Mouse (Mus musculus): Measurements from ENCODE around the gene Kcnip4. TPM values are rescaled to one million over a fixed set of nuclear protein-coding genes. Genes with fewer than 3 reads are reported as not detected.

Gene Kcnip4
- polyA plus RNA-seq, 1 experiment from 2014 or later = 3.0 TPM

DNA sequence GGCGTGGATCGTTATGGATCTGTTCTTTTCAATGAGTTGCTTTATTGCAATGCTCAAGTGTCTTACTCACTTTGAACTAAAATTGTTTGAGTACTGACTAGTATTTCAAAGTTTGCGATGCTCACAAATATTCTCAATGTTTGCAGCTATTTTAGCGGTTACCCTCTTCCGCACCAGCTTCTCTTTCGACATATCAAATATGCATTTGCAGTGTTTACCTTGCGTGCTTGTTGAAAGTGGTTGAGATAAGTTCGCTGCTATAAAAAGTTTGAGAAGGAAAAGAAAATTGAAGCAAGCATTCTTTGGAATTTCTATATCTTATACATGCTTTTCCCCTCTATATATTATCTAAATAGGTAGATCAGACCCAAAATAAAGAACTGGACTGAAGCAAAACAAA is 634.5 kb downstream of the Kcnip4 start:
- H3K9ac ChIP-seq (ENCODE audit: low read depth, low read length) = 0 out of 2 replicates have a peak overlapping the region, but pooled peaks have one; percentile 0
- no peaks in the 10 kb centered on the region for H3K4me1 ChIP-seq (ENCODE audit: control insufficient read depth, insufficient read depth, low read length)
- no peaks in the 10 kb centered on the region for H3K36me3 ChIP-seq (ENCODE audit: control insufficient read depth, insufficient read depth, low read length)
- no peaks in the 10 kb centered on the region for H3K27me3 ChIP-seq (replicated peaks; ENCODE audit: control insufficient read depth, insufficient read depth, low read length)
- H3K4me3 ChIP-seq (ENCODE audit: low read length) = peak overlapping the region; percentile 25
- no peak overlapping the region for H3K27ac ChIP-seq (ENCODE audit: low read length)
- ATAC-seq = no peak
- no peaks in the 10 kb centered on the region for H3K9me3 ChIP-seq (ENCODE audit: control insufficient read depth, low read length)
- 51% methylated on average over 8 of the region's 8 CpGs for WGBS
- H3K4me2 ChIP-seq (ENCODE audit: low read depth, low read length) = peak overlapping the region; percentile 56

GRCm38 (mm10) chr5:48889395-48890194 is 635.1 kb downstream of the Kcnip4 start:
- ATAC-seq = peak; percentile 63
- no peaks in the 10 kb centered on the region for H3K27me3 ChIP-seq (replicated peaks; ENCODE audit: control insufficient read depth, insufficient read depth, low read length)
- no peaks in the 10 kb centered on the region for H3K4me1 ChIP-seq (ENCODE audit: control insufficient read depth, insufficient read depth, low read length)
- no peaks in the 10 kb centered on the region for H3K36me3 ChIP-seq (ENCODE audit: control insufficient read depth, insufficient read depth, low read length)
- no peaks in the 10 kb centered on the region for H3K9me3 ChIP-seq (ENCODE audit: control insufficient read depth, low read length)
- H3K4me3 ChIP-seq (ENCODE audit: low read length) = peak overlapping the region; percentile 25
- no peak overlapping the region for H3K27ac ChIP-seq (ENCODE audit: low read length)
- 8% methylated on average over 18 of the region's 18 CpGs for WGBS
- peak overlapping the region; percentile 56 for H3K4me2 ChIP-seq (ENCODE audit: low read depth, low read length)
- 0 out of 2 replicates have a peak overlapping the region, but pooled peaks have one; percentile 0 for H3K9ac ChIP-seq (ENCODE audit: low read depth, low read length)

GRCm38 (mm10) chr5:48878081-48878480 is 646.6 kb downstream of the Kcnip4 start:
- Histone ChIP-seq H3K4me2 (ENCODE audit: low read depth, low read length) (no peak overlapping the region), H3K4me1 (ENCODE audit: control insufficient read depth, insufficient read depth, low read length) (no peaks in the 10 kb centered on the region), H3K27ac (ENCODE audit: low read length) (no peak overlapping the region), H3K9ac (ENCODE audit: low read depth, low read length) (no peak overlapping the region), H3K36me3 (ENCODE audit: control insufficient read depth, insufficient read depth, low read length) (no peaks in the 10 kb centered on the region), H3K27me3 (replicated peaks; ENCODE audit: control insufficient read depth, insufficient read depth, low read length) (no peaks in the 10 kb centered on the region), H3K9me3 (ENCODE audit: control insufficient read depth, low read length) (no peaks in the 10 kb centered on the region), H3K4me3 (ENCODE audit: low read length) (no peak overlapping the region)
- no peak for ATAC-seq
- WGBS = 47% methylated on average over 2 of the region's 2 CpGs

- no peaks in the 10 kb centered on the region for H3K36me3 ChIP-seq (ENCODE audit: control insufficient read depth, insufficient read depth, low read length)
- no peak for ATAC-seq
- H3K27me3 ChIP-seq (replicated peaks; ENCODE audit: control insufficient read depth, insufficient read depth, low read length) = no peaks in the 10 kb centered on the region
- no peaks in the 10 kb centered on the region for H3K4me1 ChIP-seq (ENCODE audit: control insufficient read depth, insufficient read depth, low read length)
- H3K4me3 ChIP-seq (ENCODE audit: low read length) = no peak overlapping the region
- H3K9ac ChIP-seq (ENCODE audit: low read depth, low read length) = no peak overlapping the region
- H3K4me2 ChIP-seq (ENCODE audit: low read depth, low read length) = no peak overlapping the region
- 69% methylated on average over 3 of the region's 3 CpGs for WGBS
- no peaks in the 10 kb centered on the region for H3K9me3 ChIP-seq (ENCODE audit: control insufficient read depth, low read length)
- no peak overlapping the region for H3K27ac ChIP-seq (ENCODE audit: low read length)
Observed at GRCm38 (mm10) chr5:48864268-48864967, 660.3 kb downstream of the Kcnip4 start.

DNA sequence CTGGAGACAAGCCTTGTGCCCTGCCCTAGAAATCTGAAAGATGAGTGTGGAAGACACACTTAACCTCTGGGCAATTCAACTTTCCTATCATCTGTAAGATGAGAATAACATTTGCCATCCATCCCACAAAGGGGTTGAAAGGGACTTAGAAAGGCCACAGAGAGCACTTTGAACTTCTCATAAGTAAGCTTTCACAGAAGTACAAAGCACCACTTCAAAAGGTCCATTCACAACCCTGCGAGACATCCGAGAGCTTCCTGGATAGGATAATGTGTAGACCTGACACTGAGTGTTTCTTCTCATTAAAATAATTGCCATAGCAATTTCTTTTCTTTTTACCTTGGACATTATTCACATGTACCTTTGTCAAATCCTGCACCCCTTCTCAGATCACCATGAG is 683.7 kb downstream of the Kcnip4 start:
- no peak overlapping the region for H3K4me2 ChIP-seq (ENCODE audit: low read depth, low read length)
- 73% methylated on average over 2 of the region's 2 CpGs for WGBS
- ATAC-seq = no peak

DNA sequence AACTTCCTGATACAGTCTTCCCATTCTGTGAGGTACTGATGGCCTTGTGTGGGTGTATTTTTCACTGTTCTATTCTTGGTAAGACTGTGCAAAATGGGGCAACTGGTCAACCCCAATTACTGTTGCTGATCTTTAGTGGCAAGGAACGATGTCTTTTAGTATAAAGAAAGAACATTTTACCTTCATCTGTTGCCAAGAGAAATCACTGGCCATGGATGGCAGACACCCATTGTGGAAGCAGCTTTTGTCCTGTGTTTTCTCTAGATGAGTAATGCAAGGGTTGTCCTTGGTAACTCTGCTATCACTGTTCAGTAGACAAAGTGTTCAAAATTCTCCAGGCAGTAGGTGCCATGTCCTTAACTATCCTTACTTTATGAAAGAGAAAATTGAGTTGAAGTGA is 729.2 kb downstream of the Kcnip4 start:
- no peaks in the 10 kb centered on the region for H3K27me3 ChIP-seq (replicated peaks; ENCODE audit: control insufficient read depth, insufficient read depth, low read length)
- no peak for ATAC-seq
- 86% methylated on average over 1 of the region's 1 CpGs for WGBS

More for the DNA sequence above, 683.7 kb downstream of the Kcnip4 start:
- no peak overlapping the region for H3K27ac ChIP-seq (ENCODE audit: low read length)
- no peaks in the 10 kb centered on the region for H3K27me3 ChIP-seq (replicated peaks; ENCODE audit: control insufficient read depth, insufficient read depth, low read length)
- H3K9me3 ChIP-seq (ENCODE audit: control insufficient read depth, low read length) = no peaks in the 10 kb centered on the region
- no peak overlapping the region for H3K9ac ChIP-seq (ENCODE audit: low read depth, low read length)
- no peak overlapping the region for H3K4me3 ChIP-seq (ENCODE audit: low read length)
- no peaks in the 10 kb centered on the region for H3K36me3 ChIP-seq (ENCODE audit: control insufficient read depth, insufficient read depth, low read length)
- no peaks in the 10 kb centered on the region for H3K4me1 ChIP-seq (ENCODE audit: control insufficient read depth, insufficient read depth, low read length)

GRCm38 (mm10) chr5:48779376-48779775 is 745.3 kb downstream of the Kcnip4 start:
- H3K4me3 ChIP-seq (ENCODE audit: low read length) = no peak overlapping the region
- H3K27me3 ChIP-seq (replicated peaks; ENCODE audit: control insufficient read depth, insufficient read depth, low read length) = no peaks in the 10 kb centered on the region
- H3K27ac ChIP-seq (ENCODE audit: low read length) = no peak overlapping the region
- no peak overlapping the region for H3K4me2 ChIP-seq (ENCODE audit: low read depth, low read length)
- no peak for ATAC-seq
- no peaks in the 10 kb centered on the region for H3K9me3 ChIP-seq (ENCODE audit: control insufficient read depth, low read length)
- no peak overlapping the region for H3K9ac ChIP-seq (ENCODE audit: low read depth, low read length)
- H3K4me1 ChIP-seq (ENCODE audit: control insufficient read depth, insufficient read depth, low read length) = no peaks in the 10 kb centered on the region
- WGBS = 54% methylated on average over 1 of the region's 1 CpGs
- no peaks in the 10 kb centered on the region for H3K36me3 ChIP-seq (ENCODE audit: control insufficient read depth, insufficient read depth, low read length)

More for the DNA sequence above, 729.2 kb downstream of the Kcnip4 start:
- Histone ChIP-seq H3K9ac (ENCODE audit: low read depth, low read length) (no peak overlapping the region), H3K4me1 (ENCODE audit: control insufficient read depth, insufficient read depth, low read length) (no peaks in the 10 kb centered on the region), H3K27ac (ENCODE audit: low read length) (no peak overlapping the region), H3K9me3 (ENCODE audit: control insufficient read depth, low read length) (no peaks in the 10 kb centered on the region), H3K4me2 (ENCODE audit: low read depth, low read length) (no peak overlapping the region), H3K4me3 (ENCODE audit: low read length) (no peak overlapping the region), H3K36me3 (ENCODE audit: control insufficient read depth, insufficient read depth, low read length) (no peaks in the 10 kb centered on the region)

DNA sequence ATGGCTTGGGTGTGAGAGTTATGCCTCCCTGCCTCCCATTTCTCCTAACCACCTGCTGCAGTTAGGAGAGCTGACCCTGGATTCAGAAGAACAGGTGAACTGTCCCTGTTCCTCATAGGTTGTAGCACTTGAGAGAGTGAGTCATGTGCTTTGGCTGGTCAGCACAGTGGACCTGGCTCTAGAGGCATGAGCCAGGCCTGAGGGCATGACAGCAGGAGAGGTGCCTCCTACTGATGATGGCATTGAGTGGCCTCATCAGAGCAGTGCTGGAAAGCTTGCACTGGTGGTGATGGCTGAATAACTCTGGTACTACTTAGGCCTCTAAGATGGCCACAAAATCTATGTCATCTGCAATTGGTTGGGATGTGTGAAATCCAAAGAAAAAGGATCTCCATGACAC is 776.1 kb downstream of the Kcnip4 start:
- H3K4me2 ChIP-seq (ENCODE audit: low read depth, low read length) = no peak overlapping the region
- no peaks in the 10 kb centered on the region for H3K4me1 ChIP-seq (ENCODE audit: control insufficient read depth, insufficient read depth, low read length)
- no peak overlapping the region for H3K27ac ChIP-seq (ENCODE audit: low read length)
- H3K9me3 ChIP-seq (ENCODE audit: control insufficient read depth, low read length) = no peaks in the 10 kb centered on the region
- no peak for ATAC-seq
- no peak overlapping the region for H3K4me3 ChIP-seq (ENCODE audit: low read length)
- no peak overlapping the region for H3K9ac ChIP-seq (ENCODE audit: low read depth, low read length)
- H3K27me3 ChIP-seq (replicated peaks; ENCODE audit: control insufficient read depth, insufficient read depth, low read length) = no peaks in the 10 kb centered on the region
- H3K36me3 ChIP-seq (ENCODE audit: control insufficient read depth, insufficient read depth, low read length) = no peaks in the 10 kb centered on the region

- Histone ChIP-seq H3K4me1 (ENCODE audit: control insufficient read depth, insufficient read depth, low read length) (no peaks in the 10 kb centered on the region), H3K27me3 (replicated peaks; ENCODE audit: control insufficient read depth, insufficient read depth, low read length) (no peaks in the 10 kb centered on the region), H3K36me3 (ENCODE audit: control insufficient read depth, insufficient read depth, low read length) (no peaks in the 10 kb centered on the region), H3K4me3 (ENCODE audit: low read length) (no peak overlapping the region), H3K4me2 (ENCODE audit: low read depth, low read length) (no peak overlapping the region), H3K9me3 (ENCODE audit: control insufficient read depth, low read length) (no peaks in the 10 kb centered on the region), H3K27ac (ENCODE audit: low read length) (no peak overlapping the region), H3K9ac (ENCODE audit: low read depth, low read length) (no peak overlapping the region)
- 64% methylated on average over 2 of the region's 2 CpGs for WGBS
- 0 out of 2 replicates have a peak, but pooled peaks have one; percentile 62 for ATAC-seq
Observed at GRCm38 (mm10) chr5:48737640-48738039, 787.1 kb downstream of the Kcnip4 start.
